Comparison of ENCODE assay signal across 8 mouse cellular contexts in genomic region chr3:108722036-108722872, GRCm38 (mm10). TPM values are rescaled to one million over a fixed set of nuclear protein-coding genes. Genes with fewer than 3 reads are reported as not detected.
DNase-seq lines count a peak whose midpoint lies in the region; ATAC-seq and TF ChIP-seq lines count a peak whose summit lies in the region.

TSS of gene Gpsm2 (minus strand) at chr3:108722309.

- TF ChIP-seq CTCF in MEL (IDR thresholded peaks at IDR 0.05 in 2 of 3, conservative IDR thresholded peaks at IDR 0.05 in 1 of 3; ENCODE audit: control insufficient read depth in 1 of 3, insufficient read depth in 1 of 3, low read depth in 2 of 3, low read length in 3 of 3, poor library complexity in 1 of 3, severe bottlenecking in 1 of 3), result no peak
- no peak for TF ChIP-seq CTCF in cerebellum, adult 2 months (IDR thresholded peaks at IDR 0.05; ENCODE audit: borderline replicate concordance, insufficient read depth, low read depth, low read length)
- TF ChIP-seq CTCF in lung, postnatal 0 days (IDR thresholded peaks at IDR 0.05), result no peak

- H3K9me3 ChIP-seq in MEL (replicated peaks; ENCODE audit: insufficient read depth, low read length), result no peaks in the 10 kb centered on the region
- H3K9me3 ChIP-seq in hindbrain, embryonic 10.5 days, result peaks cover 6% of the 10 kb centered on the region; the same call in 1 of the 2 replicates
- H3K9me3 ChIP-seq in lung, postnatal 0 days (ENCODE audit: low read length), result no peaks in the 10 kb centered on the region

- H3K4me1 ChIP-seq in MEL (ENCODE audit: control insufficient read depth in 1 of 2, insufficient read depth in 2 of 2, low read length in 2 of 2), result peaks cover 13 to 21% of the 10 kb centered on the region in 2 experiments
- H3K4me1 ChIP-seq in cerebellum, adult 2 months (ENCODE audit: control insufficient read depth, insufficient read depth, low read length), result no peaks in the 10 kb centered on the region
- peaks cover 35% of the 10 kb centered on the region for H3K4me1 ChIP-seq in hindbrain, embryonic 10.5 days (replicated peaks)
- H3K4me1 ChIP-seq in lung, postnatal 0 days (ENCODE audit: insufficient read depth, low read depth, low read length), result 0 out of 2 replicates have a peak, but pooled peaks cover 3% of the 10 kb centered on the region

- DNase-seq in MEL (ENCODE audit: low read depth, low spot score), result peak; percentile 98
- DNase-seq in cerebellum, adult 2 months, result peak; percentile 91 to 92
- peak; percentile 98 for DNase-seq in forelimb bud, embryonic 11.5 days (ENCODE audit: low read depth, low spot score)
- DNase-seq in hindbrain, embryonic 10.5 days (ENCODE audit: low spot score), result peak; percentile 99
- DNase-seq in layer of hippocampus, adult 9-11 months, result peak; percentile 95
- DNase-seq in lung, postnatal 0 days (ENCODE audit: low spot score), result peak; percentile 98
- peak; percentile 91 for DNase-seq in ovary, postnatal 14 days (ENCODE audit: low spot score)
- DNase-seq in thymus, postnatal 14 days, result peak; percentile 99

- peak within 1 kb of the TSS; percentile 80 for H3K4me2 ChIP-seq in lung, postnatal 0 days (replicated peaks; ENCODE audit: low read depth, low read length)

- 4% methylated on average over 52 of the region's 53 CpGs for WGBS in cerebellum, adult 2 months
- WGBS in hindbrain, embryonic 10.5 days, result 2% methylated on average over 53 of the region's 53 CpGs
- WGBS in lung, postnatal 0 days, result 7% methylated on average over 49 of the region's 53 CpGs

- peak in 1 of 2 experiments; percentile 73; a peak in 2 of 4 replicates for TF ChIP-seq POLR2A in MEL (IDR thresholded peaks at IDR 0.05; ENCODE audit: control insufficient read depth in 1 of 2, insufficient read depth in 1 of 2, low read depth in 1 of 2, low read length in 2 of 2, poor library complexity in 1 of 2)
- TF ChIP-seq POLR2A in cerebellum, adult 2 months (IDR thresholded peaks at IDR 0.05; ENCODE audit: borderline replicate concordance, insufficient read depth, low read length), result no peak

- peak within 1 kb of the TSS; percentile 26; the same call in 1 of the 2 replicates for H3K27ac ChIP-seq in MEL (ENCODE audit: control insufficient read depth, low read depth, low read length)
- H3K27ac ChIP-seq in cerebellum, adult 2 months (ENCODE audit: insufficient read depth, low read length), result no peak within 1 kb of the TSS; the same call in 1 of the 2 replicates
- peak within 1 kb of the TSS; percentile 98 for H3K27ac ChIP-seq in hindbrain, embryonic 10.5 days
- H3K27ac ChIP-seq in lung, postnatal 0 days (ENCODE audit: low read length), result peak within 1 kb of the TSS; percentile 73

- peak; percentile 98 for ATAC-seq in lung, postnatal 0 days

- peak within 1 kb of the TSS; percentile 85 to 89 for H3K4me3 ChIP-seq in MEL (ENCODE audit: control insufficient read depth in 1 of 2, insufficient read depth in 1 of 2, low read depth in 2 of 2, low read length in 2 of 2)
- H3K4me3 ChIP-seq in cerebellum, adult 2 months (replicated peaks; ENCODE audit: insufficient read depth, low read depth, low read length), result peak within 1 kb of the TSS; percentile 56
- peak within 1 kb of the TSS; percentile 87 for H3K4me3 ChIP-seq in hindbrain, embryonic 10.5 days
- peak within 1 kb of the TSS; percentile 74 for H3K4me3 ChIP-seq in lung, postnatal 0 days (ENCODE audit: low read depth, low read length)

- H3K36me3 ChIP-seq in MEL (ENCODE audit: control insufficient read depth in 1 of 2, insufficient read depth in 2 of 2, low read length in 2 of 2), result peaks cover 0 to 24% of the 10 kb centered on the region in 2 experiments; a peak in 2 of 4 replicates
- 0 out of 2 replicates have a peak, but pooled peaks cover 10% of the 10 kb centered on the region for H3K36me3 ChIP-seq in hindbrain, embryonic 10.5 days
- no peaks in the 10 kb centered on the region for H3K36me3 ChIP-seq in lung, postnatal 0 days (ENCODE audit: insufficient read depth, low read length)

- H3K79me2 ChIP-seq in MEL (ENCODE audit: control insufficient read depth, insufficient read depth, low read length, poor library complexity), result peaks cover 14% of the 10 kb centered on the region

- no peak for TF ChIP-seq EP300 in MEL (IDR thresholded peaks at IDR 0.05; ENCODE audit: low read depth in 1 of 2, low read length in 2 of 2)
- no peak for TF ChIP-seq EP300 in lung, postnatal 0 days (IDR thresholded peaks at IDR 0.05)

- no peak for TF ChIP-seq RAD21 in MEL (IDR thresholded peaks at IDR 0.05; ENCODE audit: low read depth, low read length)

- peak within 1 kb of the TSS; percentile 77 for H3K9ac ChIP-seq in MEL (ENCODE audit: control insufficient read depth, low read depth, low read length, poor library complexity, severe bottlenecking)
- peak within 1 kb of the TSS; percentile 50 for H3K9ac ChIP-seq in lung, postnatal 0 days (replicated peaks; ENCODE audit: low read depth)

- no peaks in the 10 kb centered on the region for H3K27me3 ChIP-seq in MEL (ENCODE audit: control insufficient read depth in 1 of 2, insufficient read depth in 2 of 2, low read length in 2 of 2)
- no peaks in the 10 kb centered on the region for H3K27me3 ChIP-seq in cerebellum, adult 2 months (ENCODE audit: control insufficient read depth, insufficient read depth, low read length)
- no peaks in the 10 kb centered on the region for H3K27me3 ChIP-seq in hindbrain, embryonic 10.5 days (ENCODE audit: insufficient read depth, poor library complexity, severe bottlenecking)
- no peaks in the 10 kb centered on the region for H3K27me3 ChIP-seq in lung, postnatal 0 days (replicated peaks; ENCODE audit: insufficient read depth, low read length)

TF ChIP-seq in MEL, 35 proteins besides CTCF, POLR2A, EP300 and RAD21:
- TF ChIP-seq MYB (IDR thresholded peaks at IDR 0.05; ENCODE audit: low read depth, low read length), result no peak
- TF ChIP-seq USF1 (IDR thresholded peaks at IDR 0.05; ENCODE audit: low read depth, low read length), result peak; percentile 98
- no peak for TF ChIP-seq CHD2 (IDR thresholded peaks at IDR 0.05; ENCODE audit: low read length)
- TF ChIP-seq POLR2AphosphoS2 (IDR thresholded peaks at IDR 0.05; ENCODE audit: low read length), result peak; percentile 54; the same call in 1 of the 2 replicates
- TF ChIP-seq HCFC1 (IDR thresholded peaks at IDR 0.05; ENCODE audit: low read depth, low read length), result 0 out of 2 replicates have a peak, but pooled peaks have one; percentile 50
- TF ChIP-seq NELFE (IDR thresholded peaks at IDR 0.05; ENCODE audit: low read depth, low read length), result peak; percentile 70
- TF ChIP-seq MAX (IDR thresholded peaks at IDR 0.05; ENCODE audit: low read length), result peak; percentile 94
- no peak for TF ChIP-seq ZC3H11A (IDR thresholded peaks at IDR 0.05; ENCODE audit: low read depth, low read length)
- 0 out of 2 replicates have a peak, but pooled peaks have one; percentile 27 for TF ChIP-seq E2F4 (IDR thresholded peaks at IDR 0.05; ENCODE audit: borderline replicate concordance, low read depth, low read length)
- TF ChIP-seq RCOR1 (IDR thresholded peaks at IDR 0.05; ENCODE audit: low read depth, low read length), result 0 out of 2 replicates have a peak, but pooled peaks have one; percentile 4
- peak; percentile 94 for TF ChIP-seq NRF1 (IDR thresholded peaks at IDR 0.05; ENCODE audit: insufficient read depth, low read depth, low read length, poor library complexity, severe bottlenecking)
- TF ChIP-seq USF2 (IDR thresholded peaks at IDR 0.05; ENCODE audit: borderline replicate concordance in 1 of 2, insufficient read depth in 1 of 2, low read depth in 1 of 2, low read length in 2 of 2), result peak; percentile 54 to 86; a peak in 3 of 4 replicates
- peak; percentile 68; the same call in 1 of the 2 replicates for TF ChIP-seq MAZ (IDR thresholded peaks at IDR 0.05; ENCODE audit: low read depth, low read length)
- TF ChIP-seq ZMIZ1 (IDR thresholded peaks at IDR 0.05; ENCODE audit: low read depth, low read length), result peak; percentile 87
- no peak for TF ChIP-seq MAFK (IDR thresholded peaks at IDR 0.05; ENCODE audit: borderline replicate concordance, low read depth, low read length)
TF ChIP-seq in MEL: peak in this region for 11.

RNA-seq across cellular contexts. Expression of gene Gpsm2, which starts in this region (rescaled TPM):
- 17.6 and 21.7 TPM in 2 replicates for total RNA-seq in MEL (2012; rRNA removed)
- 10 to 100 TPM in 1 of 2 experiments, not detected in 1; 27.5 TPM for polyA plus RNA-seq in MEL (2012; ENCODE audit: insufficient read depth in 1 of 2, insufficient read length in 2 of 2, low read depth in 1 of 2, low replicate concordance in 2 of 2, missing spikeins in 1 of 2)
- 7.8 and 9.3 TPM in 2 replicates for polyA plus RNA-seq in cerebellum, adult 2 months (2012; rRNA removed)
- polyA plus RNA-seq in hindbrain, embryonic 10.5 days (2016; fragmentation: Nextera tagmentation; extraction: Ambion mirVana), result 87.7 and 88.5 TPM in 2 replicates
- 22.9 and 23.7 TPM in 2 replicates for polyA plus RNA-seq in lung, postnatal 0 days (2015; fragmentation: Nextera tagmentation; extraction: Ambion mirVana)
